Mouse (Mus musculus) Muller cell, postnatal 12 days (primary cell): Measurements from ENCODE around the gene Tigd3.

Experiments used
- DNase-seq: peaks from one replicate; pipeline ENCODE4 v3.0.0-alpha.2; 2015; ENCODE audit errors: inconsistent ontology term

Gene Tigd3

GRCm38 (mm10) chr19:5847306-5847796 lies 46.6 kb downstream of the Tigd3 start:
- peak; percentile 52 for DNase-seq

- peak; percentile 100 for DNase-seq
Observed at GRCm38 (mm10) chr19:5846557-5847305, 47.2 kb downstream of the Tigd3 start.

- DNase-seq: no peak
Observed at GRCm38 (mm10) chr19:5846154-5846553, 47.8 kb downstream of the Tigd3 start.

- DNase-seq: peak; percentile 98
Observed at GRCm38 (mm10) chr19:5845319-5846135, 48.4 kb downstream of the Tigd3 start.

- DNase-seq: no peak
Observed at GRCm38 (mm10) chr19:5844831-5845318, 49.1 kb downstream of the Tigd3 start.

- DNase-seq: peak; percentile 40
Observed at GRCm38 (mm10) chr19:5843781-5844691, 49.9 kb downstream of the Tigd3 start.

GRCm38 (mm10) chr19:5842785-5843730 lies 50.9 kb downstream of the Tigd3 start:
- peak; percentile 59 for DNase-seq

- peak; percentile 54 for DNase-seq
Observed at GRCm38 (mm10) chr19:5841999-5842784, 51.8 kb downstream of the Tigd3 start.

GRCm38 (mm10) chr19:5841389-5841946 lies 52.5 kb downstream of the Tigd3 start:
- peak; percentile 24 for DNase-seq
